Mouse (Mus musculus): ENCODE results near the gene Tinf2.
A peak's percentile ranks its signal among the peaks of the same experiment; 100 is the strongest.

- TF ChIP-seq CTCF (IDR thresholded peaks at IDR 0.05; ENCODE audit: low read depth, low read length), result no peak
- TF ChIP-seq POLR2A (IDR thresholded peaks at IDR 0.05; ENCODE audit: extremely low read depth, insufficient read depth, low read length), result 0 out of 2 replicates have a peak, but pooled peaks have one; percentile 37
Measured at GRCm38 (mm10) chr14:55635523-55636007, 46.1 kb downstream of the Tinf2 start, which contains the start of gene Ipo4.
